Mouse (Mus musculus): ENCODE measurements around the gene Zbtb3.
A peak's percentile ranks its signal among the peaks of the same experiment; 100 is the strongest.

GRCm38 (mm10) chr19:8819596-8820423 lies 17.5 kb downstream of the Zbtb3 start, which contains the start of gene Hnrnpul2:
- TF ChIP-seq CTCF (IDR thresholded peaks at IDR 0.05) (peak; percentile 24; the same call in 1 of the 2 replicates), EP300 (IDR thresholded peaks at IDR 0.05) (no peak; the same call in 1 of the 2 replicates)

Measured in lung, postnatal 0 days (tissue).